Mouse (Mus musculus): ENCODE data around the gene Wnt11. TPM values are rescaled to one million over a fixed set of nuclear protein-coding genes. Genes with fewer than 3 reads are reported as not detected.

Gene Wnt11
- polyA plus RNA-seq, 1 experiment from 2014 or later, result 1.8 TPM

GRCm38 (mm10) chr7:98803181-98803580 is 31.7 kb upstream of the Wnt11 start:
- H3K9me3 ChIP-seq, result no peaks in the 10 kb centered on the region
- H3K4me2 ChIP-seq (replicated peaks), result no peak overlapping the region
- H3K36me3 ChIP-seq, result no peaks in the 10 kb centered on the region
- H3K9ac ChIP-seq, result no peak overlapping the region
- no peaks in the 10 kb centered on the region for H3K27me3 ChIP-seq (replicated peaks)
- WGBS, result 87% methylated on average over 9 of the region's 9 CpGs
- no peak for ATAC-seq
- no peak overlapping the region for H3K27ac ChIP-seq
- no peak overlapping the region for H3K4me3 ChIP-seq (replicated peaks)
- H3K4me1 ChIP-seq (replicated peaks), result peaks cover 16% of the 10 kb centered on the region

- H3K27me3 ChIP-seq (replicated peaks), result no peaks in the 10 kb centered on the region
- no peaks in the 10 kb centered on the region for H3K36me3 ChIP-seq
- H3K9me3 ChIP-seq, result no peaks in the 10 kb centered on the region
- H3K4me3 ChIP-seq (replicated peaks), result no peak overlapping the region
- H3K9ac ChIP-seq, result no peak overlapping the region
- ATAC-seq, result no peak
- H3K4me2 ChIP-seq (replicated peaks), result no peak overlapping the region
- 66% methylated on average over 12 of the region's 12 CpGs for WGBS
- H3K27ac ChIP-seq, result no peak overlapping the region
- peaks cover 16% of the 10 kb centered on the region for H3K4me1 ChIP-seq (replicated peaks)
Observed at GRCm38 (mm10) chr7:98804841-98805772, 29.8 kb upstream of the Wnt11 start.

GRCm38 (mm10) chr7:98806961-98807360 is 28.0 kb upstream of the Wnt11 start:
- Histone ChIP-seq H3K4me2 (replicated peaks) (no peak overlapping the region), H3K4me3 (replicated peaks) (no peak overlapping the region), H3K27ac (no peak overlapping the region), H3K9me3 (no peaks in the 10 kb centered on the region), H3K4me1 (replicated peaks) (peaks cover 8% of the 10 kb centered on the region), H3K9ac (no peak overlapping the region), H3K27me3 (replicated peaks) (no peaks in the 10 kb centered on the region), H3K36me3 (no peaks in the 10 kb centered on the region)
- 88% methylated on average over 3 of the region's 3 CpGs for WGBS
- no peak for ATAC-seq

- ATAC-seq, result no peak
- Histone ChIP-seq H3K9me3 (no peaks in the 10 kb centered on the region), H3K4me2 (replicated peaks) (no peak overlapping the region), H3K9ac (no peak overlapping the region), H3K4me3 (replicated peaks) (no peak overlapping the region), H3K36me3 (no peaks in the 10 kb centered on the region), H3K4me1 (replicated peaks) (peaks cover 6% of the 10 kb centered on the region), H3K27me3 (replicated peaks) (no peaks in the 10 kb centered on the region), H3K27ac (no peak overlapping the region)
- WGBS, result 72% methylated on average over 6 of the region's 6 CpGs
Observed at GRCm38 (mm10) chr7:98809372-98809771, 25.5 kb upstream of the Wnt11 start.

GRCm38 (mm10) chr7:98810619-98811018 is 24.3 kb upstream of the Wnt11 start:
- WGBS, result 97% methylated on average over 2 of the region's 2 CpGs
- Histone ChIP-seq H3K4me2 (replicated peaks) (no peak overlapping the region), H3K4me3 (replicated peaks) (no peak overlapping the region), H3K36me3 (no peaks in the 10 kb centered on the region), H3K9ac (no peak overlapping the region), H3K27me3 (replicated peaks) (no peaks in the 10 kb centered on the region), H3K4me1 (replicated peaks) (no peaks in the 10 kb centered on the region), H3K27ac (no peak overlapping the region), H3K9me3 (no peaks in the 10 kb centered on the region)
- ATAC-seq, result no peak

- H3K4me2 ChIP-seq (replicated peaks), result no peak overlapping the region
- no peak overlapping the region for H3K9ac ChIP-seq
- no peaks in the 10 kb centered on the region for H3K9me3 ChIP-seq
- H3K4me3 ChIP-seq (replicated peaks), result no peak overlapping the region
- no peak for ATAC-seq
- WGBS, result 89% methylated on average over 1 of the region's 1 CpGs
- H3K27me3 ChIP-seq (replicated peaks), result no peaks in the 10 kb centered on the region
- H3K27ac ChIP-seq, result no peak overlapping the region
- H3K4me1 ChIP-seq (replicated peaks), result peaks cover 20% of the 10 kb centered on the region
- no peaks in the 10 kb centered on the region for H3K36me3 ChIP-seq
Observed at GRCm38 (mm10) chr7:98820501-98820900, 14.4 kb upstream of the Wnt11 start.

GRCm38 (mm10) chr7:98822881-98823280 is 12.0 kb upstream of the Wnt11 start:
- H3K9ac ChIP-seq, result no peak overlapping the region
- WGBS, result 66% methylated on average over 6 of the region's 6 CpGs
- no peaks in the 10 kb centered on the region for H3K27me3 ChIP-seq (replicated peaks)
- no peak overlapping the region for H3K4me2 ChIP-seq (replicated peaks)
- H3K27ac ChIP-seq, result no peak overlapping the region
- no peaks in the 10 kb centered on the region for H3K9me3 ChIP-seq
- H3K4me1 ChIP-seq (replicated peaks), result peaks cover 6% of the 10 kb centered on the region; the same call in 1 of the 2 replicates
- no peak for ATAC-seq
- H3K36me3 ChIP-seq, result no peaks in the 10 kb centered on the region
- H3K4me3 ChIP-seq (replicated peaks), result no peak overlapping the region

GRCm38 (mm10) chr7:98823896-98824822 is 10.8 kb upstream of the Wnt11 start:
- H3K9ac ChIP-seq, result no peak overlapping the region
- H3K27me3 ChIP-seq (replicated peaks), result no peaks in the 10 kb centered on the region
- H3K4me1 ChIP-seq (replicated peaks), result 0 out of 2 replicates have a peak, but pooled peaks cover 2% of the 10 kb centered on the region
- no peaks in the 10 kb centered on the region for H3K36me3 ChIP-seq
- ATAC-seq, result no peak
- no peak overlapping the region for H3K4me2 ChIP-seq (replicated peaks)
- H3K4me3 ChIP-seq (replicated peaks), result no peak overlapping the region
- no peak overlapping the region for H3K27ac ChIP-seq
- 68% methylated on average over 15 of the region's 15 CpGs for WGBS
- H3K9me3 ChIP-seq, result no peaks in the 10 kb centered on the region

- ATAC-seq, result no peak
- Histone ChIP-seq H3K9me3 (no peaks in the 10 kb centered on the region), H3K27ac (no peak overlapping the region), H3K4me2 (replicated peaks) (no peak overlapping the region), H3K27me3 (replicated peaks) (peaks cover 15% of the 10 kb centered on the region; the same call in 1 of the 2 replicates), H3K9ac (no peak overlapping the region), H3K36me3 (no peaks in the 10 kb centered on the region), H3K4me1 (replicated peaks) (0 out of 2 replicates have a peak, but pooled peaks cover 2% of the 10 kb centered on the region), H3K4me3 (replicated peaks) (no peak overlapping the region)
- 66% methylated on average over 3 of the region's 3 CpGs for WGBS
Observed at GRCm38 (mm10) chr7:98828052-98828451, 6.9 kb upstream of the Wnt11 start.

GRCm38 (mm10) chr7:98828876-98829275 is 6.0 kb upstream of the Wnt11 start:
- H3K4me2 ChIP-seq (replicated peaks), result no peak overlapping the region
- H3K9ac ChIP-seq, result no peak overlapping the region
- no peaks in the 10 kb centered on the region for H3K9me3 ChIP-seq
- 31% methylated on average over 7 of the region's 7 CpGs for WGBS
- ATAC-seq, result no peak
- no peak overlapping the region for H3K4me3 ChIP-seq (replicated peaks)
- 0 out of 2 replicates have a peak, but pooled peaks cover 2% of the 10 kb centered on the region for H3K4me1 ChIP-seq (replicated peaks)
- no peak overlapping the region for H3K27ac ChIP-seq
- peaks cover 20% of the 10 kb centered on the region for H3K27me3 ChIP-seq (replicated peaks)
- H3K36me3 ChIP-seq, result no peaks in the 10 kb centered on the region

GRCm38 (mm10) chr7:98831290-98831689 is 3.6 kb upstream of the Wnt11 start:
- Histone ChIP-seq H3K27ac (no peak overlapping the region), H3K9ac (no peak overlapping the region), H3K4me2 (replicated peaks) (no peak overlapping the region), H3K36me3 (no peaks in the 10 kb centered on the region), H3K9me3 (no peaks in the 10 kb centered on the region), H3K4me1 (replicated peaks) (peaks cover 19% of the 10 kb centered on the region), H3K4me3 (replicated peaks) (no peak overlapping the region), H3K27me3 (replicated peaks) (peaks cover 44% of the 10 kb centered on the region)
- 75% methylated on average over 6 of the region's 6 CpGs for WGBS
- no peak for ATAC-seq
